Mouse (Mus musculus): ENCODE measurements around the gene Tdrd7.

Gene Tdrd7

DNA sequence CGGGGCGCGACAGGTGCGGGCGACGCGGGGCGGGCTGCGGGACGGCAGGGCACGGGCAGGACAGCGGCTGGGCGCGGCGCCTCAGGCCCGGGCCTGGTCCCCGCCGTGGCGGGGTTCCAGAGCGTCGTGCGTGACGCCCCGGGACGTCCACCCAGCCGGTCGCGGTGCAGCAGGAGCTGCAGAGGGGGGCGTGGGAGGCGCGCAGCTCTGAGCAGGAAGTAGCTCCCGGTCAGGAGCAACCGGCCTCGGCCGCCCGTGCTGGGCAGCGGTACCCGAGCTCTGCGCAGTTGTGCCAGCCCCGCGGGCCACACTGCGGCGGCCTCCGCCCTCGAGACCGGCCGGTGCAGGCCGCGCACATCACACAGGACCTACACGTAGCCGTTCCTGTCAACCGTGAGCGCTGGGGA, 7.3 kb downstream of the Tdrd7 start:
- peak; percentile 41 to 77 for DNase-seq (ENCODE audit: low spot score in 2 of 2)

- DNase-seq (ENCODE audit: low spot score in 2 of 2) = no peak
Measured at GRCm38 (mm10) chr4:45972951-45973350, 7.8 kb downstream of the Tdrd7 start.

DNA sequence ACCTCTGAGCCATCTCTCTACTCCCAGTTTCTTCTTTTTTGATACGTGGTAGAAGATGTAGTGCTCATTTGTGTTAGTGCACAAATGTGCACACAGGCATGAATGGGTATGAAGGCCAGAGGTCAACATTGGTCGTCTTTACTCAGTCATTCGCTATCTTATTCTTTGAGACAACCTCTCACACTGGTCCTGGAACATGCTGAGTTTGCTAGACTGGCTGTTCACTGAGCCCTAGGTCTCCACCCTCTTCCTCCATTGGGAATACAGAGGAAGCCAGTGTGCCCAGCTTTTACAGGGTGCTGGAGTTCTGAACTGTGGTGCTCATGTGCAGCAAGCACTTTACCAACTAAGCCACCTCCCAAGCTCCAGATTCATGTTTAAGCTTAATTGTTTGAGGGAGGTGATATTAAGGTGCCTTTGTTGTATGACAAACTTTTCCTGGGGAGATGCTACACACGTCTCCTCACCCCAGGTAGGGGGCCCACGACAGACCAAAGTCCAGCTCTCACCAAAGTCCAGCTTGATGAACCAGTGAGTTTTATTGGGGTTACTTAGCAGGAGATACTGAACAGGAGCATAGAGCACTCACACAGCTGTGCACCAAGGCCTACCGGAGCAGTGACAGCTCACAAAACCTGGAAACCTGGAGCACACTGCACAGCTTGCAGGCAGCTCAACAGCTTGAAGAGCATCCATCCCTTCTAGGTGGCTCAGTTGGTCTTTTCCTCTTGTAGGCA, 12.0 kb downstream of the Tdrd7 start:
- no peak for DNase-seq (ENCODE audit: low spot score in 2 of 2)

DNA sequence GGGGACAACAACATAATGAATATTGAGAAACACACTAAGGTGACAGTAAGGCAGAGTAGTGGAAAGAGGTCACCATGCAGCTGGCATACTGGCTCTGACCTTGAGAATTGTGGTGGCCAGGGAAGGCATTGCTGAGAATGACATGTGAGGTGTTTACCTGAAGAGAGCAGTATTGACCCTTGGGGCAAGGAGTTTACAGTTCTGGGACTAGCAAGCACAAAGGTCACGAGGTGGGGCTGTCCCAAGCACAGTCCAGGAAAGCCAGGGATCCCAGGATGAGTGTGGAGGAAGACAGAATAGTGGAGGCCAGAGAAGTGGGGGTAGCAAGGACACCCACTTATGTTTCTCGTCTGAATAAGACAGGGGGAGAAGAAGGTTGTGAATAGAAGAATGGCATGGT, 14.8 kb downstream of the Tdrd7 start:
- no peak for DNase-seq (ENCODE audit: low spot score in 2 of 2)

GRCm38 (mm10) chr4:45981054-45981453, 15.9 kb downstream of the Tdrd7 start:
- DNase-seq (ENCODE audit: low spot score in 2 of 2) = no peak

DNA sequence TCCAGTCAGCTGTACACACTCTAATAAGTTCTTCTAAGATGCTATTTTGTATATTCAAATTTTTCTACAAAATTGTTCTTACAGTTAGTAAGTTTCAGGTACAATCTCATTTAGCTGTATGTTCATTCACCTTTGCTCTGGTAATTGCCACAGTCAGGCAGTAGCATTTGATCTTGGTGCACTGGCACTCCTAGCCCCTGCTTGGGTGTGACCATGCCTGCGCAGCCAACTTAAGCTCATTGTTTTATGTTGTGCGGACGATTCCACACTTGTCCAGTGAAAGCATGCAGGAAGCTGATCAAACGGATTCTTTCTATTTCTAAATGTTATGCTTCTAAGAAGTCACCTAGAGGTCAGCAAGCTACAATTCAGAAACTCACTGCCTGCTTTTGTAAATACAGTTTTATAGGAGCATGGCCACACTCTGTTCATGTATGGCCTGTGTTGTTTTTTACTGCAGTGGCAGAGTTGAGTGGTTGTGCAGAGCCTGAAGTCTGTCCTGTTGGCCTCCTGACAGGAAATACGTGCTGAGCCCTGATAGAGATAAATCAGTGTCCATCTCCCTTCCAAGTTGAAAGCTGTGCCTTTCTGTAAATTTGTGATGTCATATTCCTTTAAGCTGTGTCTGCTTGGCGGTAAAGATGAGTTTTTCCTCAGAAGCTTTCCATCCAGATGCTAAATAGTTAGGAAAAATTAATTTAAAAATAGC, 25.4 kb downstream of the Tdrd7 start:
- DNase-seq (ENCODE audit: low spot score in 2 of 2) = no peak

DNA sequence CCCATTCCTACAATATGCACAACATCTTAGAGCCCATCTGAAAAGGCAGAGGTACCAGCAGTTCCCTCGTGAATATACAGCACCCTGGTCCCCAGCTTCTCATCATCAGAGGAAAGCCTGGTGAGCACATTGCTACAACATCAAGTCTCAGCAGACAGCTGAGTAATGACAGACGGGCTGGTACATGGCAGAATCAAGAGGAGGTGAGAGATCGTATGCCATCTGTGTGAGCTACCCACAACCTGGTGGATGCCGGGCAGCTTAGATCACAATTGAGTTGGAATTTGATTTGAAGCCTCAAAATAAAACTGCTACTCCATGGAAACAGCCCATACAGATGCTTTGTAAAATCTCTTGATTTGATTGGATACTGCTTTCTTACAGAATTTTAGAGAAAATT, 33.4 kb downstream of the Tdrd7 start:
- no peak for DNase-seq (ENCODE audit: low spot score in 2 of 2)

- no peak for DNase-seq (ENCODE audit: low spot score in 2 of 2)
Measured at GRCm38 (mm10) chr4:46008142-46008793, 43.1 kb downstream of the Tdrd7 start.

DNA sequence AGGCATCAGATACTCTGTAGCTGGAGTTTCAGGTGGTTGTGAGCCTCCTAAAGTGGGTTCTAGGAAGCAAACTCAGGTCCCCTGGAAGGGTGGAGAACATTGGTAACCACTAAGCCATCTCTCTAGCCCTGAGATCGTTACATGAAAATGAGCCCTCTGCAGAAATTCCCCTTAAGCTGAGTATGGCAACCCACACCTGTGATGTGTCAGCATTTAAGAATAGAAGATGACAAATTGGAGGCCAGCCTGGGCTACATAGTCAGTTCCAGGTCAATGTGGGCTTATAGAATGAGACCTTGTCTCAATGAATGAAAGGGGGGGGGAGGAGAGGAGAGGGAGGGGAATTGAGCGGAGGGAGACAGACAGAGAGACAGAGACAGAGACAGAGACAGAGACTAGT, 46.6 kb downstream of the Tdrd7 start:
- no peak for DNase-seq (ENCODE audit: low spot score in 2 of 2)

GRCm38 (mm10) chr4:46015605-46016004, 50.5 kb downstream of the Tdrd7 start:
- no peak for DNase-seq (ENCODE audit: low spot score in 2 of 2)

- peak in 1 of 2 experiments; percentile 46 for DNase-seq (ENCODE audit: low spot score in 2 of 2)
Measured at GRCm38 (mm10) chr4:46023021-46023481, 57.9 kb downstream of the Tdrd7 start.

GRCm38 (mm10) chr4:46025893-46026292, 60.8 kb downstream of the Tdrd7 start:
- DNase-seq (ENCODE audit: low spot score in 2 of 2) = peak in 1 of 2 experiments; percentile 68

DNA sequence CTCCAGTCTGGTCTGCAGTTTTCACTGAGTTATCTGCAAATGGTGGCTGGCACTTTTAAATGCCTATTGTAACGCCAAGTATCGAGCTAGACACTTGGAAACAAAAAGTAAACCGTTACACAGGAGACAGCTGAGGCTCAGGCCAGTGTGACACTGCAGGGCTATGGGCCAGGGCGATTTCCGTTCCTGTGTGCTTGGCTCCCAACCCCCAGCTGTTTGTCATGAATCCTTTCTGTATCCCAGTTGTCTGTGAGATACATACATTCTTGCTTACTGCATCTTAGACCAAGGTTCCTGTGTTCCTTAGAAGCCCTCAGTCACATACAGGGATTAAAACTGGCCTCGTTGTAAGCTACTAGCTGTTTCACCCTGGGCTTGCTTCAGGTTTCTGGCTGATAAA, 63.1 kb downstream of the Tdrd7 start:
- no peak for DNase-seq (ENCODE audit: low spot score in 2 of 2)

GRCm38 (mm10) chr4:46028781-46029180, 63.6 kb downstream of the Tdrd7 start:
- no peak for DNase-seq (ENCODE audit: low spot score in 2 of 2)

DNA sequence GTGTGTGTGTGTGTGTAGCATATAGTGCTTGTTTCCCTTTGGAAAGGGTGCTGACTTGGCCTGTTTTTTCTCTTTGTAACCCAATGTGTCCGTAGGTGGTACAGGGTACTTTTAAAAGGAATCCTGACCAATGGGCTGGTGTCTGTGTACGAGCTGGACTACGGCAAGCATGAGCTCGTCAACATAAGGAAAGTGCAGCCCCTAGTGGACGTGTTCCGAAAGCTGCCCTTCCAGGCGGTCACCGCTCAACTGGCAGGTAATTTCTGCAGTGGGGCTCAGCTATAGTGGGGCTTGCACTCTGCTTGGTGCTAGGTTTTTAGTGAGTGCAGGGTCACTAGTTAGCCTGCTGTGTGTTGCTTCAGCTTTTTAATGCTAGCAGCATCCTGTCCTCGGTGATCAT, 64.4 kb downstream of the Tdrd7 start:
- DNase-seq (ENCODE audit: low spot score in 2 of 2) = peak in 1 of 2 experiments; percentile 59

GRCm38 (mm10) chr4:46032448-46032847, 67.3 kb downstream of the Tdrd7 start:
- peak in 1 of 2 experiments; percentile 47 for DNase-seq (ENCODE audit: low spot score in 2 of 2)

DNA sequence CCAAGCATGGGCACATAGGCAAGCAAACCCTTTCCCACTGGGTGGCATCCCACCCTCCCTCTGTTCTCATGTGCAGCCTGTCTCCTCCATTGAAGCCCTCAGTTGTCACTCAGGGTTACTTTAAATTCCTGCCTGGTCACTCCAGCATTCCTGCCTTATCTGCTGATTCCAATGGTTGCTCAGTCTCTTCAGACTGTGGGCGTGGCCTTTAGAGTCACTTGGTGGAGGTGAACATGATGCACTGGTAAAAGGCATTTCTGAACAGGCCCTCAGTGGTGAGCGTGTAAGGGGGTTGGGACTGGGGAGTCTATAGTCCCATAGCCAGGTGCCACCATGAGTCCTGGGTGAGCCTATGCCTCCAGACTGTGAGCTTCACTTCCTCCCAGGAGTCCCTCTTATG, 68.1 kb downstream of the Tdrd7 start:
- DNase-seq (ENCODE audit: low spot score in 2 of 2) = no peak

DNA sequence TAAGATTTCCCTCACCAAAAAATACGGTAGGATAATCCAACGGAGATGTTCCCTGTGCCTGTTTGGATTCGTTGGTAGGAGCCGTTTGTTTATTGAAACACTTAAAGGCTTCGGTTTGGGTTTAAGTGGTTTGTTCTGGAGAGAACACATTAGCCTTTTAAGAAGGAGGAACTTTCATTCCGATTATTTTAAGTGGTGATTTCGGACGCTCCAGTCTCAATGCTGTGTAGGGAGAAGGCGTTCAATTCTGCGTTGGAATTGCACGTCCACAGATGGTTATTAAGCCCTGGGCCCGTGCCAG, 73.4 kb downstream of the Tdrd7 start:
- no peak for DNase-seq (ENCODE audit: low spot score in 2 of 2)

- DNase-seq (ENCODE audit: low spot score in 2 of 2) = peak; percentile 84 to 92
Measured at GRCm38 (mm10) chr4:46038892-46039751, 74.0 kb downstream of the Tdrd7 start, which contains the start of gene Tmod1. TSS of gene Tmod1 (plus strand) at chr4:46038935.

GRCm38 (mm10) chr4:46039899-46040298, 74.8 kb downstream of the Tdrd7 start:
- DNase-seq (ENCODE audit: low spot score in 2 of 2) = peak; percentile 39 to 71

DNA sequence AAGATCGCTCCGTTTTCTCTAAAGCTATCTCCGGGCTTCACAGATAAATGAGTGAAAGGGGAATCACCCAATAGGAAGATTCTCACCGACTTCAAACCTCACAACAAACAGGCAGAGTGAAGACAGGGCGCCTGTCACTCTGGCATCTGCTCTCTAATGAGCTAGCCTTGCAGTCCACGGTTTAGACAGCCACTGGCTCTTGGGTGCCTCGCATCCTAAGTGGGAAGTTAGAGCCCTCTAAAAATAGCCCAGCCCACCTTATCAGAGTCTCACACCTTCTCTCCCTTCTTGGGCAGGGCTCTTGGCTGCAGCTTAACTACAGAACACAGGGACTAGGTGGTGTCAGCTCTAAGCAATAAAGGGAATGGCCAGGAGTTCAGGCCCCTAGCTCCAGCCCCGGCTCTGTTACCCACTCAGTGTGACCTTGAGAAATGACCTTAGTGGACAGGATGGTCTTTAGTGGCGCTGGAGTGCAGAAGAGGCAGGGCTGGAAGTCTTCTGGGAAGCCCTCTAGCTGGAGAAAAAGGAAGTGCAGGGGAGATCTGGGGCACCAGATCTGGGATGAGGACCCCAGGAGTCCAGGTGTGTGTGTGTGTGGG, 75.6 kb downstream of the Tdrd7 start:
- peak; percentile 81 to 82 for DNase-seq (ENCODE audit: low spot score in 2 of 2)
